Mouse (Mus musculus): ENCODE data around the gene Aff1. TPM values are rescaled to one million over a fixed set of nuclear protein-coding genes. Genes with fewer than 3 reads are reported as not detected.
A peak's percentile ranks its signal among the peaks of the same experiment; 100 is the strongest.

Gene Aff1
- polyA plus RNA-seq, 1 experiment from 2014 or later: 2.1 TPM

DNA sequence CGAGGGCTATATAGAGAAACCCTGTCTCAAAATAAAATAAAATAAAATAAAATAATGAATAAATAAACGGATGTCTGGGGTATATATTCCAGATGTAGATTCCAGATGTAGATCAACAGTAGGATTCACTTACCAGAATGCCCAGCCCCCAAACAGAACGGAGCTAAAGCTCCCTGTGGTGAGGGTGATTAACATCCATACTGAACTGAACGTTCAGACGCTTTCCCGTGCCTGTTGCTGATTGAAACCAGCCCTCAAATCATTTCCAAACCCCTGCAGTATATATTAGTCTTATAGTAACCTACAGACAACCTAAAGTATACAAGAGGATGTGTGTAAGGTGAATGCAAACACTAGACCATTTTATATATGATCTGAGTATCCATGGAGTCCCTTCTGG, 17.7 kb upstream of the Aff1 start:
- no peaks in the 10 kb centered on the region for H3K9me3 ChIP-seq
- no peak overlapping the region for H3K4me3 ChIP-seq
- no peak overlapping the region for H3K4me2 ChIP-seq
- H3K27me3 ChIP-seq (replicated peaks): 0 out of 2 replicates have a peak, but pooled peaks cover 2% of the 10 kb centered on the region
- WGBS: 54% methylated on average over 6 of the region's 6 CpGs
- H3K9ac ChIP-seq: no peak overlapping the region
- H3K4me1 ChIP-seq: no peaks in the 10 kb centered on the region
- H3K27ac ChIP-seq: no peak overlapping the region
- no peak for ATAC-seq (replicated peaks)
- no peaks in the 10 kb centered on the region for H3K36me3 ChIP-seq (replicated peaks)

- H3K9ac ChIP-seq: no peak overlapping the region
- no peak overlapping the region for H3K4me3 ChIP-seq
- H3K9me3 ChIP-seq: no peaks in the 10 kb centered on the region
- WGBS: 84% methylated on average over 6 of the region's 6 CpGs
- no peak for ATAC-seq (replicated peaks)
- no peak overlapping the region for H3K27ac ChIP-seq
- no peak overlapping the region for H3K4me2 ChIP-seq
- H3K4me1 ChIP-seq: no peaks in the 10 kb centered on the region
- 0 out of 2 replicates have a peak, but pooled peaks cover 2% of the 10 kb centered on the region for H3K27me3 ChIP-seq (replicated peaks)
- no peaks in the 10 kb centered on the region for H3K36me3 ChIP-seq (replicated peaks)
Measured at GRCm38 (mm10) chr5:103676289-103676881, 15.8 kb upstream of the Aff1 start.

GRCm38 (mm10) chr5:103677894-103678293, 14.3 kb upstream of the Aff1 start:
- Histone ChIP-seq H3K27ac (no peak overlapping the region), H3K9ac (no peak overlapping the region), H3K27me3 (replicated peaks) (no peaks in the 10 kb centered on the region), H3K9me3 (no peaks in the 10 kb centered on the region), H3K36me3 (replicated peaks) (no peaks in the 10 kb centered on the region), H3K4me2 (no peak overlapping the region), H3K4me3 (no peak overlapping the region), H3K4me1 (no peaks in the 10 kb centered on the region)
- no peak for ATAC-seq (replicated peaks)
- 84% methylated on average over 6 of the region's 6 CpGs for WGBS

DNA sequence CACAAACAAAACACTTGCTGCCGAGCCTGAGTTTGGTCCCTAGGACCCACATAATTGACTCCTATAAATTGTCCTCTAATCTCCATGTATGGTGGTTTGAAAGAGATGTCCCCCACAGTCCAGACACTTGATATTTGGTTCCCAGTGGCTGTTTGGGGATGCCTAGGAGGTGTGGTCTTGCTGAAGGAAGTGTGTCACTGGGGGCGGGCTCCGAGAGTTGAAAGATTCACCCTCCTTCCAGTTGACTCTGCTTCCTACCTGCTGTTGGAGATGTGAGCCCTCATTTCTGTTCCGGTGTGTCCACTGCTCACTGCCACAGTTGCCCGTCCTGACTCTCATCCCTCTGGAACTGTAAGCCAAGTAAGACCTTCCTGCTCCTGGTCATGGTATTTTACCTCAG, 13.2 kb upstream of the Aff1 start:
- Histone ChIP-seq H3K36me3 (replicated peaks) (no peaks in the 10 kb centered on the region), H3K4me3 (no peak overlapping the region), H3K4me1 (no peaks in the 10 kb centered on the region), H3K27ac (no peak overlapping the region), H3K27me3 (replicated peaks) (no peaks in the 10 kb centered on the region), H3K4me2 (no peak overlapping the region), H3K9me3 (no peaks in the 10 kb centered on the region), H3K9ac (no peak overlapping the region)
- WGBS: 93% methylated on average over 5 of the region's 5 CpGs
- no peak for ATAC-seq (replicated peaks)

DNA sequence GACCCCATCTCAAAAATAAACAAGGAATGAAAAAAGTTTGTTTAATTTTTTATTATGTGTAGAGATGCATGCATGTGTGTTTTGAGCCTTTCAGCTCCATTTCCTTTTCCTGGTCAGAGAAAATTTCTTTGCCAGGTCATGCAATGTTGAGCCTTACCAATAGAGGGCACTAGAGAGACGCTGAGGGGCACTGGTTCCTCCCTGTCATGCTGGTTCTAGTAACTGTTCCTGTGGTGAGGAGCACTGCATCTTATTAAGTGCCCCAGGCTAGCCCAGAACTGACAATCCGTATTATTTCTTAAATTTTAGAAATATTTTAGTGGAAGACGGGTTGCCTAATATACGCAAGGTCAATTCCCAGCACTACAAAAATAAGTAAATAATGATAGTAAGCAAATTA, 11.8 kb upstream of the Aff1 start:
- H3K4me1 ChIP-seq: no peaks in the 10 kb centered on the region
- WGBS: 37% methylated on average over 4 of the region's 4 CpGs
- H3K9me3 ChIP-seq: no peaks in the 10 kb centered on the region
- ATAC-seq (replicated peaks): no peak
- no peak overlapping the region for H3K4me3 ChIP-seq
- no peaks in the 10 kb centered on the region for H3K36me3 ChIP-seq (replicated peaks)
- H3K4me2 ChIP-seq: no peak overlapping the region
- no peak overlapping the region for H3K27ac ChIP-seq
- no peak overlapping the region for H3K9ac ChIP-seq
- H3K27me3 ChIP-seq (replicated peaks): no peaks in the 10 kb centered on the region

- Histone ChIP-seq H3K4me2 (no peak overlapping the region), H3K36me3 (replicated peaks) (no peaks in the 10 kb centered on the region), H3K27ac (no peak overlapping the region), H3K9me3 (no peaks in the 10 kb centered on the region), H3K4me3 (no peak overlapping the region), H3K4me1 (no peaks in the 10 kb centered on the region), H3K9ac (no peak overlapping the region), H3K27me3 (replicated peaks) (no peaks in the 10 kb centered on the region)
- no peak for ATAC-seq (replicated peaks)
- 64% methylated on average over 3 of the region's 3 CpGs for WGBS
Measured at GRCm38 (mm10) chr5:103681824-103682223, 10.3 kb upstream of the Aff1 start.

DNA sequence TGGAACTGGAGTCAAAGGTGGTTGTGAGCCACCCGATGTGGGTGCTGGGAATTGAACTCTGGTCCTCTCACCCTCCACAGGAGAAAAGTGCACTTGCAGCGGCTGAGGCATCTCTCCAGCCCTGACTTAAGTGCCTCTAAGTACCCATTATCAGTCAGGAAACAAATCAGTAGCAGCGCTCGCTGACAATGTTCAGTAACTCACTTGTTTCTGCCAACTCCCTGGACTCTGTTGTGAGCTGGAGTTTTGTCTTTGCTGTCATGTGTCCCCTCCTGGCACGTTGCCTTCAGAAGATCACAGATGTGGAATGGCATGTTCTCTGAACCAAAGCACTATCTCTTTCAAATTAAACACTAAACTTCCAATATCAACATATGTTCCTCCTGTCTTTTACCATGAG, 2.5 kb upstream of the Aff1 start:
- H3K36me3 ChIP-seq (replicated peaks): no peaks in the 10 kb centered on the region
- no peak overlapping the region for H3K9ac ChIP-seq
- no peaks in the 10 kb centered on the region for H3K9me3 ChIP-seq
- H3K4me3 ChIP-seq: no peak overlapping the region
- no peak for ATAC-seq (replicated peaks)
- WGBS: 76% methylated on average over 5 of the region's 5 CpGs
- H3K4me1 ChIP-seq: peaks cover 23% of the 10 kb centered on the region
- H3K27ac ChIP-seq: no peak overlapping the region
- no peak overlapping the region for H3K4me2 ChIP-seq
- peaks cover 25% of the 10 kb centered on the region for H3K27me3 ChIP-seq (replicated peaks)

DNA sequence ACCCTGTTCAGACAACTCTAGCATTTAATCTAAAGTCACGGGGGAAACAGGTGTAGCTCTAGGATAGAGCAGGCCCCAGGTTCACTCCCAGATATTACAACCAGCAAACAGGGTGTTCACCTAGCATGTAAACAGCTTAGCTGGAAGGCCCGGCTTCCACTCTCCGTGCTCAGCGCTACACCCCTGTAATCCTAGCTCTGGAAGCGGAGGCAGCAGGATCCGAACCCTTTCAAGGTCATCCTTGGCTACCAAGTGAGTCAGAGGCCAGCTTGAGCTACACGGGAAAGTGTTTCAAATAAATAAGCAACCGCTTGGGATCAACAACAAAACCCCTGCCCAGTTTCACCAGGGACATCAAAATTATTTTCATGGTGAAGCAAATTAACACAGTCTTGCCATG, 2.0 kb upstream of the Aff1 start:
- no peak overlapping the region for H3K4me2 ChIP-seq
- no peaks in the 10 kb centered on the region for H3K9me3 ChIP-seq
- H3K27ac ChIP-seq: no peak overlapping the region
- H3K36me3 ChIP-seq (replicated peaks): no peaks in the 10 kb centered on the region
- H3K9ac ChIP-seq: no peak overlapping the region
- no peak for ATAC-seq (replicated peaks)
- WGBS: 85% methylated on average over 8 of the region's 8 CpGs
- H3K4me3 ChIP-seq: no peak overlapping the region
- peaks cover 25% of the 10 kb centered on the region for H3K27me3 ChIP-seq (replicated peaks)
- H3K4me1 ChIP-seq: peaks cover 23% of the 10 kb centered on the region

DNA sequence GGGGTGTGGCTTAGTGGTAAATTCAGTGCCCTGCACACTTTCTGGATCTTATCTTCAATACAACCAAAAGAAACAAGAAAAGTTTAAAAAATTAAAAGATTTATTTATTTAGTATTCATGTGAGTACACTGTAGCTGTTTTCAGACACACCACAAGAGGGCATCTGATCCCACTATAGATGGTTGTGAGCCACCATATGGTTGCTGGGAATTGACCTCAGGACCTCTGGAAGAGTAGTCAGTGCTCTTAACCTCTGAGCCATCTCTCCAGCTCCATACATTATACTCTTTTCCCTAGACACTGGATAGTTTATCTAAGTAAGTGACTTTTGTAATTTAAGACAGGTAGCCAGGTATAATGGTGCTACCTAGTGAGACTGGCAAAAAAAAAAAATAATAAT, 1.0 kb upstream of the Aff1 start:
- no peak overlapping the region for H3K4me3 ChIP-seq
- H3K27ac ChIP-seq: no peak overlapping the region
- peaks cover 23% of the 10 kb centered on the region for H3K4me1 ChIP-seq
- no peak for ATAC-seq (replicated peaks)
- no peaks in the 10 kb centered on the region for H3K9me3 ChIP-seq
- 0 out of 2 replicates have a peak overlapping the region, but pooled peaks have one; percentile 92 for H3K4me2 ChIP-seq
- no peaks in the 10 kb centered on the region for H3K36me3 ChIP-seq (replicated peaks)
- H3K9ac ChIP-seq: no peak overlapping the region
- peaks cover 25% of the 10 kb centered on the region for H3K27me3 ChIP-seq (replicated peaks)

GRCm38 (mm10) chr5:103692531-103693040, 412 bp downstream of the Aff1 start:
- H3K4me3 ChIP-seq: peak overlapping the region; percentile 46
- no peak for ATAC-seq (replicated peaks)
- H3K4me1 ChIP-seq: peaks cover 23% of the 10 kb centered on the region
- peak overlapping the region; percentile 32 for H3K9ac ChIP-seq
- under 1% methylated on average over 34 of the region's 34 CpGs for WGBS
- no peaks in the 10 kb centered on the region for H3K9me3 ChIP-seq
- peak overlapping the region; percentile 92 for H3K4me2 ChIP-seq
- no peak overlapping the region for H3K27ac ChIP-seq
- peaks cover 25% of the 10 kb centered on the region for H3K27me3 ChIP-seq (replicated peaks)
- no peaks in the 10 kb centered on the region for H3K36me3 ChIP-seq (replicated peaks)

DNA sequence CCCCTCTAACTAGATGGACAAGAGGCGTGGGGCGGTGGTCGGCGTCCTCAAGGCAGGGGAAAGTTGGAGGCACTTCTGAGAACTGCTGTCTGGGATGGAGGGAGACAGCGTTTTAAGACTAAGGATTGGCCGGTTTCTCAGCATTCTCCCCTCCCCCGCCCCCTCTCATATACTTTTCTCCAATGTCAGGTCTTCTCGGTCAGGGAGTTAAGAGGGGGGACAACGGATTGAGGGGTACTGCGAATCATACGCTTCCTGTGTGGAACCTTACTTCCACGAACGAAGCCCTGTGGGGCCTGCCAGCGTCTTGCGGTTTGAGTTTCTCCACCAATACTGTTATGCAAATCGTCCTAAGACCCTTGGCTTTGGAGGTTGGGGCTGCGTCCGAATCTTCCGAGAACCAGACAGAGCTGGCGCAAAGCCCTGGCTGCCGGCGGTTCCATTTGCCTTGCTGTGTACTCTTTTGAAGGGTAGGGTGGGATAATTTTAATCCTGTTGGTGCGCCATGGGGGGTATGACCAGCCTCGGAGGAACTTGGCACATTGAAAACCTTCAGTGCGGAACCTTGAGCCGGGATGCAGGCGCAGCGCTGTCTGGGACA, 967 bp downstream of the Aff1 start:
- H3K9ac ChIP-seq: no peak overlapping the region
- no peaks in the 10 kb centered on the region for H3K36me3 ChIP-seq (replicated peaks)
- ATAC-seq (replicated peaks): peak; percentile 65

DNA sequence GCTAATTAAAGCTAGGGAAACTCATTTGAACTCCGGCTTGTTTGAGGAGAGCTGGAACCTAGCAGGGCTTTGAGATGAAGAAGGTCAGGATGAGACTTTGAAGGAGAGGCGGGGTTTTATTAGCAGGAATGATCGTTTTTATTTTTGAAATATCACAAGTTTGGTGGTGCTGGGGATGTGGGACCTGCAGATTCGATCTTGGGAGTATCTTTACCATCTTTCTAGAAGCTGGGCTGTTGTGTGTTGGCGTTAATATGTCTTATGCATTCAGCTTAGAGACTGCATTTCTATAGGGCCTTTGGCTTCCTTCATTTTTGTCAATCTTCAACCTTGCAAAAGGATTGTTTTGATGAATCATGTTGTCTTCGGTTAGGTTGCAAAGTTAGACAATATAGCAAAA, 1.9 kb downstream of the Aff1 start:
- no peak overlapping the region for H3K4me3 ChIP-seq
- ATAC-seq (replicated peaks): no peak
- H3K36me3 ChIP-seq (replicated peaks): no peaks in the 10 kb centered on the region
- WGBS: 50% methylated on average over 6 of the region's 6 CpGs
- peaks cover 23% of the 10 kb centered on the region for H3K4me1 ChIP-seq
- H3K27me3 ChIP-seq (replicated peaks): peaks cover 21% of the 10 kb centered on the region
- H3K27ac ChIP-seq: no peak overlapping the region
- H3K9ac ChIP-seq: no peak overlapping the region
- no peaks in the 10 kb centered on the region for H3K9me3 ChIP-seq
- H3K4me2 ChIP-seq: 0 out of 2 replicates have a peak overlapping the region, but pooled peaks have one; percentile 92

More for the DNA sequence above, 967 bp downstream of the Aff1 start:
- Histone ChIP-seq H3K27ac (no peak overlapping the region), H3K4me3 (peak overlapping the region; percentile 46), H3K4me2 (peak overlapping the region; percentile 92), H3K4me1 (peaks cover 23% of the 10 kb centered on the region), H3K27me3 (replicated peaks) (peaks cover 25% of the 10 kb centered on the region), H3K9me3 (no peaks in the 10 kb centered on the region)
- WGBS: under 1% methylated on average over 28 of the region's 28 CpGs
